Mouse (Mus musculus): ENCODE measurements around the gene Nptn. TPM values are rescaled to one million over a fixed set of nuclear protein-coding genes. Genes with fewer than 3 reads are reported as not detected.

The Nptn gene
- polyA plus RNA-seq, 1 experiment from 2014 or later: 161 TPM

GRCm38 (mm10) chr9:58660673-58661072 is 78.6 kb downstream of the Nptn start:
- Histone ChIP-seq H3K4me1 (replicated peaks) (no peaks in the 10 kb centered on the region), H3K27me3 (no peaks in the 10 kb centered on the region), H3K4me3 (no peak overlapping the region), H3K9ac (no peak overlapping the region), H3K4me2 (no peak overlapping the region), H3K27ac (replicated peaks) (no peak overlapping the region), H3K9me3 (no peaks in the 10 kb centered on the region), H3K36me3 (peaks cover 46% of the 10 kb centered on the region)
- whole genome bisulfite sequencing: 89% methylated on average over 3 of the region's 3 CpGs
- ATAC-seq (ENCODE audit: low read depth): no peak

GRCm38 (mm10) chr9:58662007-58662406 is 80.0 kb downstream of the Nptn start:
- Histone ChIP-seq H3K4me3 (no peak overlapping the region), H3K4me2 (no peak overlapping the region), H3K27ac (replicated peaks) (no peak overlapping the region), H3K27me3 (no peaks in the 10 kb centered on the region), H3K36me3 (peaks cover 46% of the 10 kb centered on the region), H3K9me3 (no peaks in the 10 kb centered on the region), H3K9ac (no peak overlapping the region), H3K4me1 (replicated peaks) (no peaks in the 10 kb centered on the region)
- no peak for ATAC-seq (ENCODE audit: low read depth)
- WGBS: 92% methylated on average over 4 of the region's 4 CpGs

- no peaks in the 10 kb centered on the region for H3K9me3 ChIP-seq
- no peak for ATAC-seq (ENCODE audit: low read depth)
- H3K4me3 ChIP-seq: no peak overlapping the region
- no peaks in the 10 kb centered on the region for H3K27me3 ChIP-seq
- H3K27ac ChIP-seq (replicated peaks): no peak overlapping the region
- WGBS: 90% methylated on average over 3 of the region's 3 CpGs
- no peak overlapping the region for H3K9ac ChIP-seq
- no peak overlapping the region for H3K4me2 ChIP-seq
- peaks cover 44% of the 10 kb centered on the region for H3K36me3 ChIP-seq
- H3K4me1 ChIP-seq (replicated peaks): no peaks in the 10 kb centered on the region
Measured at GRCm38 (mm10) chr9:58662791-58663190, 80.8 kb downstream of the Nptn start.

- Histone ChIP-seq H3K4me3 (no peak overlapping the region), H3K27me3 (no peaks in the 10 kb centered on the region), H3K36me3 (peaks cover 23% of the 10 kb centered on the region), H3K4me2 (no peak overlapping the region), H3K27ac (replicated peaks) (no peak overlapping the region), H3K9me3 (no peaks in the 10 kb centered on the region), H3K9ac (no peak overlapping the region), H3K4me1 (replicated peaks) (no peaks in the 10 kb centered on the region)
- 88% methylated on average over 9 of the region's 9 CpGs for WGBS
- no peak for ATAC-seq (ENCODE audit: low read depth)
Measured at GRCm38 (mm10) chr9:58665492-58665891, 83.5 kb downstream of the Nptn start.

GRCm38 (mm10) chr9:58666191-58666590 is 84.2 kb downstream of the Nptn start:
- H3K9ac ChIP-seq: no peak overlapping the region
- H3K36me3 ChIP-seq: peaks cover 23% of the 10 kb centered on the region
- H3K4me3 ChIP-seq: no peak overlapping the region
- H3K4me1 ChIP-seq (replicated peaks): no peaks in the 10 kb centered on the region
- WGBS: 62% methylated on average over 9 of the region's 9 CpGs
- no peak overlapping the region for H3K27ac ChIP-seq (replicated peaks)
- no peaks in the 10 kb centered on the region for H3K27me3 ChIP-seq
- no peaks in the 10 kb centered on the region for H3K9me3 ChIP-seq
- ATAC-seq (ENCODE audit: low read depth): no peak
- H3K4me2 ChIP-seq: no peak overlapping the region

GRCm38 (mm10) chr9:58667244-58667643 is 85.2 kb downstream of the Nptn start:
- H3K4me1 ChIP-seq (replicated peaks): no peaks in the 10 kb centered on the region
- no peaks in the 10 kb centered on the region for H3K27me3 ChIP-seq
- no peaks in the 10 kb centered on the region for H3K9me3 ChIP-seq
- no peak overlapping the region for H3K4me2 ChIP-seq
- no peak for ATAC-seq (ENCODE audit: low read depth)
- 51% methylated on average over 9 of the region's 9 CpGs for WGBS
- peaks cover 16% of the 10 kb centered on the region for H3K36me3 ChIP-seq
- H3K4me3 ChIP-seq: no peak overlapping the region
- no peak overlapping the region for H3K9ac ChIP-seq
- no peak overlapping the region for H3K27ac ChIP-seq (replicated peaks)

- H3K9me3 ChIP-seq: no peaks in the 10 kb centered on the region
- H3K4me3 ChIP-seq: no peak overlapping the region
- no peaks in the 10 kb centered on the region for H3K4me1 ChIP-seq (replicated peaks)
- 0 out of 2 replicates have a peak, but pooled peaks cover 7% of the 10 kb centered on the region for H3K36me3 ChIP-seq
- no peak for ATAC-seq (ENCODE audit: low read depth)
- H3K9ac ChIP-seq: no peak overlapping the region
- 97% methylated on average over 3 of the region's 3 CpGs for WGBS
- no peaks in the 10 kb centered on the region for H3K27me3 ChIP-seq
- no peak overlapping the region for H3K4me2 ChIP-seq
- H3K27ac ChIP-seq (replicated peaks): no peak overlapping the region
Measured at GRCm38 (mm10) chr9:58668171-58668570, 86.1 kb downstream of the Nptn start.

- H3K27me3 ChIP-seq: no peaks in the 10 kb centered on the region
- H3K4me1 ChIP-seq (replicated peaks): no peaks in the 10 kb centered on the region
- no peak overlapping the region for H3K4me2 ChIP-seq
- H3K36me3 ChIP-seq: 0 out of 2 replicates have a peak, but pooled peaks cover 5% of the 10 kb centered on the region
- H3K9me3 ChIP-seq: no peaks in the 10 kb centered on the region
- H3K9ac ChIP-seq: no peak overlapping the region
- ATAC-seq (ENCODE audit: low read depth): no peak
- WGBS: 54% methylated on average over 3 of the region's 3 CpGs
- H3K27ac ChIP-seq (replicated peaks): no peak overlapping the region
- no peak overlapping the region for H3K4me3 ChIP-seq
Measured at GRCm38 (mm10) chr9:58669071-58669470, 87.0 kb downstream of the Nptn start.

- H3K36me3 ChIP-seq: no peaks in the 10 kb centered on the region
- 93% methylated on average over 6 of the region's 6 CpGs for WGBS
- H3K27ac ChIP-seq (replicated peaks): no peak overlapping the region
- H3K4me1 ChIP-seq (replicated peaks): no peaks in the 10 kb centered on the region
- H3K27me3 ChIP-seq: no peaks in the 10 kb centered on the region
- no peak overlapping the region for H3K4me2 ChIP-seq
- H3K9ac ChIP-seq: no peak overlapping the region
- no peak for ATAC-seq (ENCODE audit: low read depth)
- no peaks in the 10 kb centered on the region for H3K9me3 ChIP-seq
- H3K4me3 ChIP-seq: no peak overlapping the region
Measured at GRCm38 (mm10) chr9:58669819-58670218, 87.8 kb downstream of the Nptn start.

GRCm38 (mm10) chr9:58672474-58672873 is 90.4 kb downstream of the Nptn start:
- Histone ChIP-seq H3K9ac (no peak overlapping the region), H3K27ac (replicated peaks) (no peak overlapping the region), H3K36me3 (no peaks in the 10 kb centered on the region), H3K4me2 (no peak overlapping the region), H3K9me3 (no peaks in the 10 kb centered on the region), H3K4me1 (replicated peaks) (no peaks in the 10 kb centered on the region), H3K27me3 (no peaks in the 10 kb centered on the region), H3K4me3 (no peak overlapping the region)
- WGBS: 44% methylated on average over 4 of the region's 4 CpGs
- no peak for ATAC-seq (ENCODE audit: low read depth)

- no peaks in the 10 kb centered on the region for H3K9me3 ChIP-seq
- H3K9ac ChIP-seq: no peak overlapping the region
- no peaks in the 10 kb centered on the region for H3K36me3 ChIP-seq
- ATAC-seq (ENCODE audit: low read depth): no peak
- H3K4me1 ChIP-seq (replicated peaks): no peaks in the 10 kb centered on the region
- WGBS: 76% methylated on average over 11 of the region's 11 CpGs
- no peak overlapping the region for H3K4me2 ChIP-seq
- no peak overlapping the region for H3K27ac ChIP-seq (replicated peaks)
- no peak overlapping the region for H3K4me3 ChIP-seq
- no peaks in the 10 kb centered on the region for H3K27me3 ChIP-seq
Measured at GRCm38 (mm10) chr9:58674736-58675135, 92.7 kb downstream of the Nptn start.

GRCm38 (mm10) chr9:58675371-58675770 is 93.3 kb downstream of the Nptn start:
- Histone ChIP-seq H3K9ac (no peak overlapping the region), H3K27me3 (no peaks in the 10 kb centered on the region), H3K36me3 (no peaks in the 10 kb centered on the region), H3K4me2 (no peak overlapping the region), H3K9me3 (no peaks in the 10 kb centered on the region), H3K4me3 (no peak overlapping the region), H3K27ac (replicated peaks) (no peak overlapping the region), H3K4me1 (replicated peaks) (no peaks in the 10 kb centered on the region)
- ATAC-seq (ENCODE audit: low read depth): no peak
- 65% methylated on average over 6 of the region's 6 CpGs for WGBS

GRCm38 (mm10) chr9:58681411-58681810 is 99.4 kb downstream of the Nptn start:
- no peaks in the 10 kb centered on the region for H3K9me3 ChIP-seq
- no peak for ATAC-seq (ENCODE audit: low read depth)
- H3K4me3 ChIP-seq: no peak overlapping the region
- H3K4me1 ChIP-seq (replicated peaks): no peaks in the 10 kb centered on the region
- no peaks in the 10 kb centered on the region for H3K36me3 ChIP-seq
- H3K4me2 ChIP-seq: no peak overlapping the region
- 66% methylated on average over 2 of the region's 2 CpGs for WGBS
- no peaks in the 10 kb centered on the region for H3K27me3 ChIP-seq
- no peak overlapping the region for H3K27ac ChIP-seq (replicated peaks)
- no peak overlapping the region for H3K9ac ChIP-seq

Data from neural tube, embryonic 13.5 days (tissue).